Comparison of ENCODE assay signal across 24 mouse cellular contexts in genomic region chr16:93055545-93055944, GRCm38 (mm10).
DNase-seq lines count a peak whose midpoint lies in the region; ATAC-seq and TF ChIP-seq lines count a peak whose summit lies in the region.
"Had no signal": no experiment of that assay in that cellular context is flagged by ENCODE, and none has a peak within 500 bp of the region (broad histone marks: within the 10 kb centered on the region; RNA-seq: fewer than 3 reads in every experiment).

No protein-coding gene starts in this region.

- H3K4me3 ChIP-seq in CH12.LX (replicated peaks in 1 of 3; ENCODE audit: low read depth in 2 of 3, low read length in 2 of 3, poor library complexity in 1 of 3): no peak overlapping the region
- no peak overlapping the region for H3K4me3 ChIP-seq in myocyte
- H3K4me3 ChIP-seq: embryonic facial prominence, embryonic 13.5 days; embryonic facial prominence, embryonic 15.5 days; erythroblast, embryonic 14.5 days; forebrain, embryonic 10.5 days; forebrain, embryonic 12.5 days had no signal

- peak; percentile 29 for DNase-seq in CH12.LX (ENCODE audit: extremely low read depth)
- no peak for DNase-seq in thymus, postnatal 36 days
- DNase-seq in thymus, postnatal 4 days: no peak
- DNase-seq: adrenal gland, adult 2 months; adrenal gland, postnatal 10 days; adrenal gland, postnatal 25 days; B cell, adult 2 months; cerebellum, adult 11 months; cerebellum, adult 18-20 months; cerebellum, adult 8-10 months; cerebellum, adult 9-11 months; cerebellum, postnatal 14 days; cerebellum, postnatal 36 days; embryo, embryonic 11 days had no signal

- TF ChIP-seq RAD21 in CH12.LX (IDR thresholded peaks at IDR 0.05; ENCODE audit: low read depth, low read length): no peak

- ATAC-seq in megakaryocyte, adult 5-6 weeks (ENCODE audit: poor library complexity, severe bottlenecking): peak; percentile 38; the same call in 1 of the 2 replicates
- ATAC-seq: CD4-positive, CD25-positive, alpha-beta regulatory T cell, adult 4 months; forebrain, embryonic 14.5 days; forebrain, embryonic 16.5 days had no signal

- H3ac ChIP-seq in myocyte (ENCODE audit: control insufficient read depth, insufficient read length): no peak overlapping the region

- H3K79me2 ChIP-seq in CH12.LX (replicated peaks; ENCODE audit: control insufficient read depth, extremely low read depth, insufficient read depth, poor library complexity, severe bottlenecking): no peaks in the 10 kb centered on the region
- H3K79me2 ChIP-seq in myocyte (ENCODE audit: control insufficient read depth, insufficient read depth): no peaks in the 10 kb centered on the region

- dilution Hi-C loops in CH12.LX (cut with MboI; ENCODE audit: extremely low pct_ligation_motif_present, extremely low pct_unique_long_range_greater_than_20kb, low sequenced_read_pairs): no loop called here

- peak overlapping the region; percentile 65 for H3K4me2 ChIP-seq in CH12.LX (ENCODE audit: insufficient read depth, low read depth, poor library complexity, severe bottlenecking)
- no peak overlapping the region for H3K4me2 ChIP-seq in myocyte (ENCODE audit: low read depth)
- H3K4me2 ChIP-seq: embryonic facial prominence, embryonic 13.5 days; embryonic facial prominence, embryonic 15.5 days; forebrain, embryonic 12.5 days had no signal

- no peak for TF ChIP-seq CTCF in CH12.LX (conservative IDR thresholded peaks at IDR 0.05 in 1 of 2, IDR thresholded peaks at IDR 0.05 in 1 of 2; ENCODE audit: low read depth in 2 of 2, low read length in 2 of 2)

- peaks cover 12 to 44% of the 10 kb centered on the region in 2 experiments for H3K4me1 ChIP-seq in CH12.LX (ENCODE audit: control insufficient read depth in 1 of 2, insufficient read depth in 2 of 2)
- H3K4me1 ChIP-seq: forebrain, embryonic 10.5 days had no signal

- no peak overlapping the region; the same call in 1 of the 2 replicates for H3K9ac ChIP-seq in CH12.LX (ENCODE audit: insufficient read depth, low read depth)
- H3K9ac ChIP-seq: embryonic facial prominence, embryonic 13.5 days; embryonic facial prominence, embryonic 15.5 days; forebrain, embryonic 12.5 days had no signal

- H3K36me3 ChIP-seq in CH12.LX (replicated peaks in 1 of 2; ENCODE audit: control insufficient read depth in 1 of 2, insufficient read depth in 1 of 2, low read length in 1 of 2): no peaks in the 10 kb centered on the region
- H3K36me3 ChIP-seq in myocyte (ENCODE audit: control insufficient read depth, insufficient read depth): no peaks in the 10 kb centered on the region
- H3K36me3 ChIP-seq: embryonic facial prominence, embryonic 13.5 days; embryonic facial prominence, embryonic 15.5 days; forebrain, embryonic 10.5 days; forebrain, embryonic 12.5 days had no signal

- TF ChIP-seq EP300 in CH12.LX (IDR thresholded peaks at IDR 0.05; ENCODE audit: low read length): no peak

- H3K9me3 ChIP-seq in CH12.LX (replicated peaks; ENCODE audit: low read length): no peaks in the 10 kb centered on the region
- H3K9me3 ChIP-seq: embryonic facial prominence, embryonic 13.5 days; embryonic facial prominence, embryonic 15.5 days; forebrain, embryonic 10.5 days; forebrain, embryonic 12.5 days had no signal

- H3K27ac ChIP-seq in CH12.LX (ENCODE audit: insufficient read depth, low read depth): no peak overlapping the region
- H3K27ac ChIP-seq: embryonic facial prominence, embryonic 13.5 days; embryonic facial prominence, embryonic 15.5 days; forebrain, embryonic 10.5 days; forebrain, embryonic 12.5 days had no signal

- TF ChIP-seq POLR2A in CH12.LX (IDR thresholded peaks at IDR 0.05; ENCODE audit: low read depth, low read length) (no peak), myocyte (IDR thresholded peaks at IDR 0.05; ENCODE audit: insufficient read length, low read depth) (no peak)

- no peaks in the 10 kb centered on the region for H3K27me3 ChIP-seq in CH12.LX (replicated peaks)
- H3K27me3 ChIP-seq in myocyte (ENCODE audit: control insufficient read depth, insufficient read depth, insufficient read length): no peaks in the 10 kb centered on the region
- H3K27me3 ChIP-seq: embryonic facial prominence, embryonic 13.5 days; embryonic facial prominence, embryonic 15.5 days; forebrain, embryonic 12.5 days had no signal

- in situ Hi-C loops in CH12.LX (cut with MboI; ENCODE audit: low pct_ligation_motif_present, low pct_unique_long_range_greater_than_20kb, low sequenced_read_pairs): no loop called here

TF ChIP-seq in CH12.LX, 34 proteins besides CTCF, POLR2A, EP300 and RAD21:
- TF ChIP-seq MAZ (IDR thresholded peaks at IDR 0.05; ENCODE audit: low read depth, low read length) (no peak), ZMIZ1 (IDR thresholded peaks at IDR 0.05; ENCODE audit: low read depth, low read length) (no peak), ZKSCAN1 (IDR thresholded peaks at IDR 0.05; ENCODE audit: borderline replicate concordance, low read depth, low read length) (no peak), GABPA (IDR thresholded peaks at IDR 0.05; ENCODE audit: insufficient replicate concordance, low read depth, low read length) (no peak), SIN3A (IDR thresholded peaks at IDR 0.05; ENCODE audit: low read length) (no peak), MAX (IDR thresholded peaks at IDR 0.05; ENCODE audit: low read length) (no peak), TBP (conservative IDR thresholded peaks at IDR 0.05; ENCODE audit: low read depth, low read length) (no peak), MEF2A (IDR thresholded peaks at IDR 0.05; ENCODE audit: borderline replicate concordance, low read depth, low read length) (no peak), USF1 (IDR thresholded peaks at IDR 0.05; ENCODE audit: low read depth, low read length) (no peak), MXI1 (IDR thresholded peaks at IDR 0.05; ENCODE audit: low read depth, low read length) (no peak), NRF1 (IDR thresholded peaks at IDR 0.05; ENCODE audit: low read depth, low read length) (no peak), ZC3H11A (IDR thresholded peaks at IDR 0.05; ENCODE audit: low read depth, low read length) (no peak)

TF ChIP-seq in myocyte, 11 proteins besides CTCF, POLR2A, EP300 and RAD21:
- TF ChIP-seq CEBPB (IDR thresholded peaks at IDR 0.05; ENCODE audit: insufficient read depth, poor library complexity, severe bottlenecking) (0 out of 2 replicates have a peak, but pooled peaks have one; percentile 8), TCF3 (IDR thresholded peaks at IDR 0.05; ENCODE audit: insufficient read length, low read depth) (no peak)
